Mouse (Mus musculus): Measurements from ENCODE around the gene B4galnt2.

Gene B4galnt2

GRCm38 (mm10) chr11:95840694-95841497 is 73.8 kb downstream of the B4galnt2 start:
- DNase-seq: no peak

GRCm38 (mm10) chr11:95838999-95839868 is 75.5 kb downstream of the B4galnt2 start:
- DNase-seq: no peak

- DNase-seq: no peak
These were observed 76.1 kb downstream of the B4galnt2 start for GRCm38 (mm10) chr11:95838598-95838997.

- peak; percentile 94 to 96 for DNase-seq
These were observed 77.6 kb downstream of the B4galnt2 start, which contains the start of gene Gngt2 for GRCm38 (mm10) chr11:95837059-95837458. Gngt2 (plus strand) TSS chr11:95837216.

- peak; percentile 39 to 61 for DNase-seq
These were observed 78.3 kb downstream of the B4galnt2 start for GRCm38 (mm10) chr11:95836433-95836832.

GRCm38 (mm10) chr11:95835832-95836231 is 78.9 kb downstream of the B4galnt2 start:
- no peak for DNase-seq

- DNase-seq: peak in 1 of 2 experiments; percentile 38
These were observed 79.7 kb downstream of the B4galnt2 start for GRCm38 (mm10) chr11:95834742-95835710.

- peak; percentile 54 to 62 for DNase-seq
These were observed 80.5 kb downstream of the B4galnt2 start for GRCm38 (mm10) chr11:95834143-95834667.

GRCm38 (mm10) chr11:95833631-95834142 is 81.0 kb downstream of the B4galnt2 start:
- no peak for DNase-seq

GRCm38 (mm10) chr11:95833006-95833570 is 81.6 kb downstream of the B4galnt2 start:
- no peak for DNase-seq

- DNase-seq: no peak
These were observed 82.3 kb downstream of the B4galnt2 start for GRCm38 (mm10) chr11:95832129-95833005.

- DNase-seq: no peak
These were observed 83.0 kb downstream of the B4galnt2 start for GRCm38 (mm10) chr11:95831641-95832040.

GRCm38 (mm10) chr11:95831276-95831619 is 83.4 kb downstream of the B4galnt2 start:
- no peak for DNase-seq

- DNase-seq: peak in 1 of 2 experiments; percentile 46
These were observed 84.0 kb downstream of the B4galnt2 start for GRCm38 (mm10) chr11:95830411-95831275.

- no peak for DNase-seq
These were observed 85.1 kb downstream of the B4galnt2 start for GRCm38 (mm10) chr11:95829526-95830050.

GRCm38 (mm10) chr11:95828181-95828964 is 86.3 kb downstream of the B4galnt2 start:
- no peak for DNase-seq

- DNase-seq: peak; percentile 70 to 88
These were observed 87.1 kb downstream of the B4galnt2 start for GRCm38 (mm10) chr11:95827464-95828085.

GRCm38 (mm10) chr11:95827168-95827447 is 87.6 kb downstream of the B4galnt2 start:
- no peak for DNase-seq

All from kidney, postnatal 36 days (tissue).